Mouse (Mus musculus) thymus, adult 18-20 months (tissue): ENCODE data around the gene Atf7ip.
"Not testable (repeated sequence)": the region's sequence is repeated elsewhere in the genome, so short reads cannot be mapped to it uniquely, and the experiment has no call there.

Source experiments
- DNase-seq, 2 experiments: peaks; one replicate each; pipeline ENCODE4 v3.0.0; 2022; ENCODE audit warnings: mixed read lengths in 2 of 2

Gene Atf7ip

GRCm38 (mm10) chr6:136505867-136506266 lies at the start of gene Atf7ip:
Atf7ip (plus strand) TSS chr6:136506167.
- not testable (repeated sequence) for DNase-seq

DNA sequence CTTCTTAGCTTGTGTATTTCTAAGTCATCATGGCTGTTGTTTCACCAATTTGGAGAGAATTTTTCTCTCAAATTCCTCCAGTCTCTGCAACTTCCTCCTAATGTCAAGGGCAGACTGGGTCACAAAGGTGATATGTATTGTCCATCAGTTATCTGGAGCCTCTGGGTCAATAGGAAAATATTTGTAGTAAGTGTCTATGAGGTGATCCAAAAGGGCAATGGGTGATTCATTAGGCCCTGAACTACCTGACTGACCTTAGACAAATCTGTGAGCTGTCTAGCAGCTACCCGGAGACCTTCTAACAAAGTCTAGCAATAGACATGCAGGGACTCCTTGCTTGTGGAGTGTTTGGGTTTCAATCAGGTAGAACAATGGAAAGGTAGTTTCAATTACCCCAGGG lies 49.7 kb upstream of the Atf7ip start:
- no peak for DNase-seq

DNA sequence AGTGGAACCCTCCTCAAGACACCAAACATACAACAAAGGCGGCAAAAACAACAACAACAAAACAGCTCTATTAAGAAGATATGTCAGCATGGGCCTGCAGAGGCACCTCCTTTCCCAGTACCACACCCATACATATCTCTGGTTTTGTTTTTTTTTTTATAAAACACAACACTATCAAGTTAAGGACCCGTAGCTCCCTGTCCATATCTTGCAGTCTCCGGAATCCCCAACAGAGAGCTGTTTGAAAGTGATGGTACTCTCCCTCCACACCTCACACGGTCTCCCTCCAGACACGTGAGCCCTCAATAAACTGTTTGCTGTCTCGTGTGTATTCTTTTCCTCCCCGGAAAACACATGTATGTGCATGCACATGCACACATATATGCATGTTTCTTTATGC lies 46.8 kb upstream of the Atf7ip start:
- no peak for DNase-seq

GRCm38 (mm10) chr6:136463491-136463890 lies 42.5 kb upstream of the Atf7ip start:
- peak in 1 of 2 experiments; percentile 59 for DNase-seq

GRCm38 (mm10) chr6:136464121-136464621 lies 41.8 kb upstream of the Atf7ip start:
- DNase-seq = no peak

GRCm38 (mm10) chr6:136465021-136465420 lies 40.9 kb upstream of the Atf7ip start:
- no peak for DNase-seq

DNA sequence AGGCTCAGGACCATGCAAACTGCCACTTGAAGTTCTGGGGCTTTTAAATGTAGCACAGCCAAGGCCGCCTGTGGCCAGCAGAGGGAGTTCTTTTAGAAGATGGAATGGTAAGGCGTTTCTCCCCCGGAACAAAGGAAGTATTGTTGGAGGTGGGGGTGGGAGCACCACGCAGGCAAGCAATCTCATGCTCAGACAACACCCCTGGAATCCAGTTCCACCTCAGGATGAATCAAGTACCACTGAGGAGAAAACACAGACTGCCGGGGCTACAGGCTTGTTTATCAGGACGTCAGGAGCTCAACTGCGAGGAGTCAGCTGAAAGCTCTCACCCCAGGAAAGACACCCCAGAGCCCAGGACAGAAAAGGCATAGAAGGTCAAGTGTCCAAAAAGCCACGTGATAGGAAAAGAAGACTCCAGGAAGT lies 40.0 kb upstream of the Atf7ip start:
- peak; percentile 41 to 61 for DNase-seq

GRCm38 (mm10) chr6:136466956-136467750 lies 38.8 kb upstream of the Atf7ip start:
- peak; percentile 64 to 75 for DNase-seq

DNA sequence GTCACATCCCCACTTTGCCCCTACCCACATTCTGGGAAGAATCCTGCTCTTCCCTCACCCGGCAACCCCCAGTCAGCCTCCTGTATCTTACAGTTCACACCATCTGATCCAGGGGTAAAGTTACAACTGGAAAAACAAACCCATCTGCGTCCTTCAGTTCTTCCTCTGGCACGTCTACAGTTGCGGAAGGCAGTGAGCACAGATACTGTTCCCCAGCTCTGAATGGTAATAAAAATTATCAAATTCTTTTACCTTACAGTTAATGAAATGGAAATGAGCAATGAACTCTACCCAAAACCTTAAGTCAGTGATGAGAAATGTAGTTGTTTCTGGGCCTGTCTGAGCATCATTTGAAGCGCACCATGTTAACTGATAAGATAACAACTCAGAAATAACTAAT lies 38.1 kb upstream of the Atf7ip start:
- DNase-seq = no peak

- peak; percentile 80 to 91 for DNase-seq
Observed at GRCm38 (mm10) chr6:136468401-136468912, 37.5 kb upstream of the Atf7ip start.

GRCm38 (mm10) chr6:136468974-136469792 lies 36.8 kb upstream of the Atf7ip start:
- peak in 1 of 2 experiments; percentile 41 for DNase-seq

- no peak for DNase-seq
Observed at GRCm38 (mm10) chr6:136469807-136470206, 36.2 kb upstream of the Atf7ip start.

DNA sequence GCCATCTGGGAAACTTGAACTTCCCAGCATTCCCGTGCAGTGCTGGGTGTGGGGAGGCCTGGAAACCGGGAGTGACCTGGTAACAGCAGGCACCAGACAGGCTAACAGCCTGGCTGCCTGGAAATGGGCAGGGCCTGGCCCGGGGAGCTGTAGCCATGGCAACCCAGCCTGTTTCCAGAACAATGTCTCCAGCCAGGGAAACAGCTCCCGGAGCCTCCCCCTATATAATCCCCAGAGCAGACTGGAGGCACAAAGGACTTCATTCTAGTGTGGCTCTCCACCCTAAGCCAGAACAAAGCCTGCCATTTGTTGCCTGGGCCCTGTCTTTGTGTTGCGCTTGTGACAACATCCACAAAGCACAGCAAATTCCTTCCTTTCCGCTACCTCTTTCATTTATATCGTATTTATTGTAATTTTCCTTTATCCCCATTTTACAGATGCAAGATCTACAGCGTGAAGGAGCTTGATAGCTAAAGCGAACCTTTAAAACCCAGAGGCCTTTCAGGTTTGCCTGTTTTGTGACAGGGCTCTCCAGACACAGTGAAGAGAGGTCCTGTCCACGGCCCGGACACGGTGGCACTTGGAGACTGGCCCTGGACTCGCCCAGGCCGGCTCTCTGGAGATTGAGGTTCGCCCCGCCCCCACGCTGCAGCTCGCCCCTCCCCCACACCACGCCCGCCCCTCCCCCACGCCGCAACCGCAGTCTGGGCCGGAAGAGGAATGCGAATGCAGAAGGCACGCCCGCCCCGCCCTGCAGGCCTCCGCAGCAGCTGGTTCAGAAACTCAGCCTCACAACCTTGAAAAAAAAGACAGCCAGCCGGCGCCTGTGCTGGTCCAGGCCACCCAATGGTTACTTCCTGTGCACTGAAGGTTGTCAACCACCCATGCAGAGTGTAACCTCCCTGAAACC lies 35.4 kb upstream of the Atf7ip start:
- peak; percentile 78 to 85 for DNase-seq

- no peak for DNase-seq
Observed at GRCm38 (mm10) chr6:136471601-136472000, 34.4 kb upstream of the Atf7ip start.

DNA sequence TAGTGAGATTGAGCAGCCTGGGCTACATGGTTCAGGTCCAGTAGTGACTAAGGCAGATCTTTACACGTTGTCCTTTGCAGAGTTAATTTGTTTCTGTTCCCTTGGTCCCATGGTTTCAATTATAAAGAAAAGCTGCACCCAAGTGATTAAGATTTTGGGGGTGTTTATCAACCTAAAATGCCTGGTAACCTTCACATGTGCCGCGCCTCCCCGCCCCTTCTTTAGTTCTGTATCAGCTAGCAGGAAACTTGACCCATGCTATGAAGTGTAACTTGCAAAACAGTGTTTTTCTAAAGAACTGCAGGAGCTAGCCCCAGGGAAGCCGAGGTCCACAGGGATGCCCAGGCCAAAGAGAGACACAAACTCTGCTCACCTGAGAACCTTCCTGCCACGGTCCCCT lies 33.2 kb upstream of the Atf7ip start:
- DNase-seq = no peak

- DNase-seq = no peak
Observed at GRCm38 (mm10) chr6:136473472-136474129, 32.4 kb upstream of the Atf7ip start.

- no peak for DNase-seq
Observed at GRCm38 (mm10) chr6:136475171-136475860, 30.7 kb upstream of the Atf7ip start.

DNA sequence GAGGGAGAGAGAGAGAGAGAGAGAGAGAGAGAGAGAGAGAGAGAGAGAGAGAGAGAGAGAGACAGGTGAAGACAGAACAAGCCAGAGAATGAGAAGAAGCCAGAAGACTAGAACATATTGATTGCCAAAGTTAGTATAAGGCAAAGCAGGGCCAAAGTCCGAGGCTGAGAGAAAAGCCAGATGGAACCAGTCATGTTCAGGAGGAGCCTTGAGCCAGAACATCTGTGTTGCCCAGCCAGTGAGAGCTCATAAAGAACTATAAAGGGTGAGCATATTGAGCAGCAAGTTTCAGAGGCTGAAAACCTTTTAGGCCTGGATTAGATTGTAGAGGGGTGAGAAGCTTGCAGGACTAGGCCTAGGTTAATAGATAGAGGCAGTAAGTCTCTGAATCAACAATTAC lies 28.1 kb upstream of the Atf7ip start:
- no peak for DNase-seq

GRCm38 (mm10) chr6:136483531-136483930 lies 22.4 kb upstream of the Atf7ip start:
- no peak for DNase-seq

GRCm38 (mm10) chr6:136484093-136484492 lies 21.9 kb upstream of the Atf7ip start:
- no peak for DNase-seq

DNA sequence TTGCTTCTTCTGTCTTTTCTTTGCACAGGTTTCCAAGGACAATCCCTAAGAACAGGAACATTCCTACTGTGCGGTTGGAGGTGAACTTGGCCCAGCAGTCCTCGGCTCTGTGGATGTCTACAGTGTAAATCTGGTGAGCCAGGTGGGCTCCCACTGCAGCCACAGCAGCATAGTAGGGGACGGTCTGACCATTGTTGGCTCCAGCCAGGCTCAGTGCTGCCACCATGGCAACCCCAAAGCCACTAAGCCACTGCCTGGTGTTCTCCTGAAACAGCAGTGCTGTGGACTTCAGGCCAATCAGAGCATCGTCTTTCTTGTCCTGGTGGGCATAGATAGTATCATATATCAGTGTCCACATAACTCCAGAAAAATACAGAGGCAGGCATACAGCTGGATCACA lies 19.8 kb upstream of the Atf7ip start:
- DNase-seq = no peak
